Mouse (Mus musculus): ENCODE results near the gene Grm4. TPM values are rescaled to one million over a fixed set of nuclear protein-coding genes. Genes with fewer than 3 reads are reported as not detected.

The Grm4 gene
- polyA plus RNA-seq, 1 experiment = not detected

- TF ChIP-seq GATA1 (IDR thresholded peaks at IDR 0.05; ENCODE audit: low read length) = no peak
These were observed 27.2 kb downstream of the Grm4 start for GRCm38 (mm10) chr17:27493969-27494368.

- TF ChIP-seq GATA1 (IDR thresholded peaks at IDR 0.05; ENCODE audit: low read length) = no peak
These were observed 27.8 kb downstream of the Grm4 start for GRCm38 (mm10) chr17:27493389-27493788.

DNA sequence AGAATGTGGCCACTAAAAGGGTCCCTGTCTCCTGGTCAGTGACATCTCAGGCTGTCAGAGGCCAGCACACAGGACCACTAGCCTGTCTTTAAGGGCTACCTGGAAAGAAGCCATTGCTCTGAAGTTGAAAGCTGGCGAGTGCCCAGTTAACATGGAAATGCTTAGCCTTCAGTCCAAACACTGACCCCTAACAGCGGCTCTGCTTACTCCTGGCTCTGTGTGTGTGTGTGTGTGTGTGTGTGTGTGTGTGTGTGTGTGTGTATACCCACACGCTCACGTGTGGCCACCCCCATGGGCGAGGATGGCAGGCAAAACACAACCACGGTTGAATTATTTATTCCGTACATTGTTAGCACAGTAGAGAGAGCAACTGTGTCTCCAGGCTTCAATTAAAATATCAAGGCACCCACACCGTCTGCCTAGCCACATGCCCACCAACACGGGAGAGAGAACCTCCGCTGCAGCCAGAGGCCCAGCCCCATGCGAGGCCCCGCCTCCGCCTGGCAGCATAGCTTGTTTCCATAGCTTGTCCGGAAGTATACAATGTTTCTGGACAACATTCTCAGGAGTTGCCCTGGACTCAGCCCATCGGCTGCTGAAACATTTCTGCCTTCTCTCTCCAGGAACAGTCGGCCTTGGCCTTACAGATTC, 32.9 kb downstream of the Grm4 start:
- TF ChIP-seq GATA1 (IDR thresholded peaks at IDR 0.05; ENCODE audit: low read length) = no peak

- no peak for TF ChIP-seq GATA1 (IDR thresholded peaks at IDR 0.05; ENCODE audit: low read length)
These were observed 35.3 kb downstream of the Grm4 start for GRCm38 (mm10) chr17:27485940-27486339.

GRCm38 (mm10) chr17:27483571-27483970, 37.6 kb downstream of the Grm4 start:
- no peak for TF ChIP-seq GATA1 (IDR thresholded peaks at IDR 0.05; ENCODE audit: low read length)

DNA sequence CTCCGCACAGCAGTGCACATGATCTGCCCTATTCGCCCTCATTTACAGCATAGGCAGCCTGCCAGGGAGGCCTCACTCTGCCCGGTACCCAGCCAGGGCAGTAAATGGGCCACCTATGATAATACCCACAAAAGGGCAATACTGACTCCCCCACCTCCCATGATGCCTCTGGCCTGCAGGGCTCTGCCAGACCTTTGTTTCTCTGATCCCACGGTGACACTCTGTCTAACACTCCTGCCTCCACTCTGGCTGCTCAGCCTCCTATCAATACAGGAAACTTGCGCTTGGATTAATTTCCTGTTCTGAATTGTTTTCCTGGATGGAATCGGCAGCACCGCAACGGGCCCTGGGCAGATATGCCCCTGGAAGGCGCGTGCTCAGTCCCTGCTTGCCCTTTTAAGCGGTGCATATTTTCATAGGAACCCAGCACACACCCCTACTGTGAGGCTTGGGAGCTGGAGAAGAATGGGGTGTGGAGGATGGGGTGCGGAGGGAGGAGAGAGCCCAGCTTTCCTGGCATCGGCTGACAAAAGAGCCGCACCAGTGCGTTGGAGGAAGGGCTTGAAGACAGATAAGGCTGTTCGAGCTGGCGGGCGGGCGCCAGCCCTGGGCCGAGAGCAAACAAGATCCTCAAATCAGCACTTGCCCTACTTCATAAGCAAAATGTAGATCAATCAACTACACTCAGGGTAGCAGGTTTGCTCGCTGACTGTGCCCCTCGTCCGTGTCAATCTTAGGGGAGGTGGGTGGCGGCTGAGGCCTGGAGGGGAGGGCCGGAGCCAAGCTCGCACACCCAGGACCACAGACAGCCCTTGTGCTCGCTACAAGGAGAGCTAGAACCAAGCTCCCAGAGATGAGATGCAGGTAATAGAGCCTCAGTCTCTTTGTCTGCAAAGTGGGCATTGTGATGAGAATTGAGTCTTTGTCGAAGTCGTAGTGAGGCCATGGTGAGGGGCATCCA, 40.8 kb downstream of the Grm4 start:
- no peak for TF ChIP-seq GATA1 (IDR thresholded peaks at IDR 0.05; ENCODE audit: low read length)

GRCm38 (mm10) chr17:27475650-27476049, 45.6 kb downstream of the Grm4 start:
- TF ChIP-seq GATA1 (IDR thresholded peaks at IDR 0.05; ENCODE audit: low read length) = no peak

DNA sequence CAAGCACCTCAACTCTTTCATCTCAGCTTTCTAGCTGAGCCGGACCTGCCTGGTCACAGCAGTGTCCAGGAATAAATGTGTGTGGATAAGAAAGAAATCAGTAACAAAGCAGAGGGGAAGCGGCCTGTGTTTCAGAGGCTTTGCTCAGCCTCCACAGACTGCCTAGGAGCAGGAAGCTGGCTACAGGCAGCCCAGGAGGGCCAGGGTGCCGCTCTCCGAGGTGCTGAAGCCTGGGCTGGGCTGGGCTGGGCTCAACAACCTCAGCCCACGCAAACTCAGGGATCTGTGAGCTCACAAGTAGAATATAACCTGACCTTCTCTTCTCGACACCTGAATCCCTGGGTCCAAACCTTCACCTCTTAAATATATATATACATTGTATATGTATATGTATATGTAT, 54.6 kb downstream of the Grm4 start:
- no peak for TF ChIP-seq GATA1 (IDR thresholded peaks at IDR 0.05; ENCODE audit: low read length)

GRCm38 (mm10) chr17:27465924-27466323, 55.3 kb downstream of the Grm4 start:
- no peak for TF ChIP-seq GATA1 (IDR thresholded peaks at IDR 0.05; ENCODE audit: low read length)

DNA sequence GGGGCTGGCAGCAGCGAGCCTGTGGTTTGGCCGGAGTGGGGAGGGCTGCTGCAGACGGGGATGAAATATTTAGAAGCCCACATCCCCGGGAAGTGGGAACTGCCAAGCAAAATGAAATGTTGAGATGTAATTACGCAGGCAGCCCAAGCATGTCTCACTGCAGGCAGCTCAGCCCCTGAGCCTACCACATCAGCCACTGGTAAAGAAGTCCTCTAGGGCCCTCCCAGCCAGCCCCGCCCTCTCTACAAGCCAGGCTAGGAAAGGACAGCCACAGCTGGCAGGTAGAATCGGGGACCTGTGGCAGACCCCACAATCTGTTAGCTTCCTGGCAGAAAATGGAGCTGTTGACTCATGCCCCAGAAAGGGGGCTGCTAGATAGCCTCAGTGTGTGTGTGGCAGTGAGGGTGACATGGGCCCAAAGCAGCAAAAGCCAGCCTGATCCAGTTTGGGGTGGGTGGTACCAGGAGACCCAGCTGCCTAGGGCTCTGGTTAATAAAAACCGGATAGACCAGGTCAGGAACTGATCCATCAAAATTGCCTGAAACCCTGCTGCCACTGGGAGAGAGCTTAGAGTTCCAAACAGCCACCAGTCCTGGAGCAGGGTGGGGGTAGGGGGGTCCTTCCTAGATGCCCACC, 56.8 kb downstream of the Grm4 start:
- no peak for TF ChIP-seq GATA1 (IDR thresholded peaks at IDR 0.05; ENCODE audit: low read length)

DNA sequence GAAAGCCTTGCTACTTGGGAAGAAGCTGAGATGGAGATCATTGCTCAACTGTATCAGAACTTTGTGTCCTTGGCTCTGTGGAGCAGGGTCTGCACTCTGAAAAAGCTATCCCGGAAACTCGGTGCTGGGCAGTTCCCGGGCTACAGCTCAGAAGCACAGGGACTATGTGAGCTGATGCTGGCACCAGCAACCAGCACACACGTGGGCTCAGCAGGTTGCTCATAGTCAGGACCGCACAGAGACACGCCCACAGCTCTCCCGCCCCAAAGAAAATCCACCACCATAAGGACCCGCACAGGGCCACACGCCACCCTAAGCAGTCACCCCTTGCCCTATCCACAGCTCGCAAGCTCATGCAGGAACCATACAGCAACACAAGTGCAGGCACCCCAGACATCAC, 61.2 kb downstream of the Grm4 start:
- no peak for TF ChIP-seq GATA1 (IDR thresholded peaks at IDR 0.05; ENCODE audit: low read length)

DNA sequence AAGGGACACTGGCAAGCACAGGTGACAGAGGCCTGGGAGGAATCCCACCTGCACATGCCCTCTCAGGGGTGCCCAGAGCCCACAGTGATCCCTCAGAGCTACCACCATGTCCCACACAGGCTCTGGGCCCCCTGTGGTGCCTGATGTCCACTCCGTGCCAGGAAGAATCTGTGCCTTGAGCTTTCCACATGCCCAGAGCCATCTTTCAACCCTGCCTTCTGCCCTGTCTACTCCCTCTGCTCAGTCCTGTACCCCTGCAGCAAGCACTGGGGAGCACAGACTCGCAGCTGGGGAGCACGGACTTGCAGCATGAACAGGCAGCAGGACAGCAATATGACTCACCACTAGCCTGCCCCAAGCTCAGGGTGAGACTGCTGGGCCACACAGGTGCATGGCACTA, 62.0 kb downstream of the Grm4 start:
- TF ChIP-seq GATA1 (IDR thresholded peaks at IDR 0.05; ENCODE audit: low read length) = no peak

- TF ChIP-seq GATA1 (IDR thresholded peaks at IDR 0.05; ENCODE audit: low read length) = no peak
These were observed 63.2 kb downstream of the Grm4 start for GRCm38 (mm10) chr17:27457863-27458494.

GRCm38 (mm10) chr17:27457038-27457577, 64.1 kb downstream of the Grm4 start:
- no peak for TF ChIP-seq GATA1 (IDR thresholded peaks at IDR 0.05; ENCODE audit: low read length)

DNA sequence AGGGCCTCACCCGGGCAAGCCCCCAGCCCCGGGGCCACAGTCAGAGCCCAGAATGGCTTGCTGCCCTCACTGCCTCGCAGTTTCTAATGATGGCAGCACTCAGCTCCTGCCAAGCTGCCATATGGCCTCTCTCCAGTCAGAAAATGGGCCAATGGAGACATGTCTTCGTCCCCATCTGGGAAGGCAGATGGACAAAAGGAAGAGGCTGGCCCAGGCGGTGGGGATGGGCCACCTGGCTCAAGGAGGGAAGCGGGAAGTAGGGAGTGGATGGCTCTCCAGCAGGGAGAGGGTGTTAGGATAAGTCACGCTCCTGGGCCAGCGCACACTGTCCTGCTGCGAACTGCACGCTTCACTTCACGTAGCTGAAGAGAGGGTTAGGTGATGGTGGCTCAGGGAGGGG, 64.8 kb downstream of the Grm4 start:
- TF ChIP-seq GATA1 (IDR thresholded peaks at IDR 0.05; ENCODE audit: low read length) = no peak

Data from G1E-ER4 (cell line).